Mouse (Mus musculus): ENCODE results near the gene Ptpro. TPM values are rescaled to one million over a fixed set of nuclear protein-coding genes. Genes with fewer than 3 reads are reported as not detected.

Ptpro gene
- polyA plus RNA-seq, 1 experiment from 2014 or later, result 41.7 TPM

- Histone ChIP-seq H3K4me3 (ENCODE audit: low read depth, low read length) (peak overlapping the region; percentile 59), H3K36me3 (ENCODE audit: control insufficient read depth, insufficient read depth, low read length) (no peaks in the 10 kb centered on the region), H3K4me1 (ENCODE audit: control insufficient read depth, insufficient read depth, low read length) (no peaks in the 10 kb centered on the region), H3K9ac (ENCODE audit: low read length) (peak overlapping the region; percentile 93), H3K27ac (ENCODE audit: low read depth, low read length) (peak overlapping the region; percentile 91), H3K27me3 (replicated peaks; ENCODE audit: control insufficient read depth, insufficient read depth, low read length) (no peaks in the 10 kb centered on the region), H3K9me3 (replicated peaks; ENCODE audit: control insufficient read depth, low read length) (no peaks in the 10 kb centered on the region), H3K4me2 (ENCODE audit: low read length) (peak overlapping the region; percentile 78)
- ATAC-seq, result peak; percentile 45
- DNase-seq (ENCODE audit: low spot score), result peak; percentile 64
- under 1% methylated on average over 15 of the region's 15 CpGs for WGBS
Observed at GRCm38 (mm10) chr6:137252887-137253242, 746 bp downstream of the Ptpro start.

- Histone ChIP-seq H3K4me2 (ENCODE audit: low read length) (peak overlapping the region; percentile 78), H3K9me3 (replicated peaks; ENCODE audit: control insufficient read depth, low read length) (no peaks in the 10 kb centered on the region), H3K27ac (ENCODE audit: low read depth, low read length) (no peak overlapping the region), H3K27me3 (replicated peaks; ENCODE audit: control insufficient read depth, insufficient read depth, low read length) (no peaks in the 10 kb centered on the region), H3K4me3 (ENCODE audit: low read depth, low read length) (peak overlapping the region; percentile 59), H3K36me3 (ENCODE audit: control insufficient read depth, insufficient read depth, low read length) (no peaks in the 10 kb centered on the region), H3K4me1 (ENCODE audit: control insufficient read depth, insufficient read depth, low read length) (no peaks in the 10 kb centered on the region), H3K9ac (ENCODE audit: low read length) (peak overlapping the region; percentile 93)
- WGBS, result 11% methylated on average over 7 of the region's 7 CpGs
- ATAC-seq (no peak), DNase-seq (ENCODE audit: low spot score) (no peak)
Observed at GRCm38 (mm10) chr6:137253415-137253814, 1.3 kb downstream of the Ptpro start.

- no peaks in the 10 kb centered on the region for H3K4me1 ChIP-seq (ENCODE audit: control insufficient read depth, insufficient read depth, low read length)
- H3K4me2 ChIP-seq (ENCODE audit: low read length), result no peak overlapping the region
- 100% methylated on average over 1 of the region's 1 CpGs for WGBS
- no peak overlapping the region for H3K27ac ChIP-seq (ENCODE audit: low read depth, low read length)
- DNase-seq (ENCODE audit: low spot score), result no peak
- no peak overlapping the region for H3K4me3 ChIP-seq (ENCODE audit: low read depth, low read length)
- no peaks in the 10 kb centered on the region for H3K27me3 ChIP-seq (replicated peaks; ENCODE audit: control insufficient read depth, insufficient read depth, low read length)
- no peak overlapping the region for H3K9ac ChIP-seq (ENCODE audit: low read length)
- ATAC-seq, result no peak
- H3K9me3 ChIP-seq (replicated peaks; ENCODE audit: control insufficient read depth, low read length), result peaks cover 4% of the 10 kb centered on the region; the same call in 1 of the 2 replicates
- no peaks in the 10 kb centered on the region for H3K36me3 ChIP-seq (ENCODE audit: control insufficient read depth, insufficient read depth, low read length)
Observed at GRCm38 (mm10) chr6:137261033-137261432, 8.9 kb downstream of the Ptpro start.

GRCm38 (mm10) chr6:137262087-137262486, 10.0 kb downstream of the Ptpro start:
- Histone ChIP-seq H3K27me3 (replicated peaks; ENCODE audit: control insufficient read depth, insufficient read depth, low read length) (no peaks in the 10 kb centered on the region), H3K36me3 (ENCODE audit: control insufficient read depth, insufficient read depth, low read length) (no peaks in the 10 kb centered on the region), H3K4me3 (ENCODE audit: low read depth, low read length) (no peak overlapping the region), H3K9ac (ENCODE audit: low read length) (no peak overlapping the region), H3K4me1 (ENCODE audit: control insufficient read depth, insufficient read depth, low read length) (no peaks in the 10 kb centered on the region; the same call in 1 of the 2 replicates), H3K4me2 (ENCODE audit: low read length) (no peak overlapping the region), H3K9me3 (replicated peaks; ENCODE audit: control insufficient read depth, low read length) (peaks cover 4% of the 10 kb centered on the region; the same call in 1 of the 2 replicates), H3K27ac (ENCODE audit: low read depth, low read length) (no peak overlapping the region)
- 21% methylated on average over 3 of the region's 3 CpGs for WGBS
- DNase-seq (ENCODE audit: low spot score) (peak; percentile 64), ATAC-seq (peak; percentile 44; the same call in 1 of the 2 replicates)

- ATAC-seq, result no peak
- WGBS, result 61% methylated on average over 8 of the region's 8 CpGs
- no peak overlapping the region for H3K27ac ChIP-seq (ENCODE audit: low read depth, low read length)
Observed at GRCm38 (mm10) chr6:137268019-137268418, 15.9 kb downstream of the Ptpro start.

GRCm38 (mm10) chr6:137268592-137268991, 16.5 kb downstream of the Ptpro start:
- no peak for DNase-seq (ENCODE audit: low spot score)
- H3K9me3 ChIP-seq (replicated peaks; ENCODE audit: control insufficient read depth, low read length), result no peaks in the 10 kb centered on the region
- no peak overlapping the region for H3K9ac ChIP-seq (ENCODE audit: low read length)
- H3K27me3 ChIP-seq (replicated peaks; ENCODE audit: control insufficient read depth, insufficient read depth, low read length), result no peaks in the 10 kb centered on the region
- no peak overlapping the region for H3K27ac ChIP-seq (ENCODE audit: low read depth, low read length)
- no peaks in the 10 kb centered on the region for H3K36me3 ChIP-seq (ENCODE audit: control insufficient read depth, insufficient read depth, low read length)
- ATAC-seq, result no peak
- peaks cover 13% of the 10 kb centered on the region for H3K4me1 ChIP-seq (ENCODE audit: control insufficient read depth, insufficient read depth, low read length)
- no peak overlapping the region for H3K4me2 ChIP-seq (ENCODE audit: low read length)
- H3K4me3 ChIP-seq (ENCODE audit: low read depth, low read length), result no peak overlapping the region
- WGBS, result 83% methylated on average over 10 of the region's 10 CpGs

More at GRCm38 (mm10) chr6:137268019-137268418, 15.9 kb downstream of the Ptpro start:
- no peak overlapping the region for H3K9ac ChIP-seq (ENCODE audit: low read length)
- no peaks in the 10 kb centered on the region for H3K9me3 ChIP-seq (replicated peaks; ENCODE audit: control insufficient read depth, low read length)
- H3K36me3 ChIP-seq (ENCODE audit: control insufficient read depth, insufficient read depth, low read length), result no peaks in the 10 kb centered on the region
- peak; percentile 49 for DNase-seq (ENCODE audit: low spot score)
- no peak overlapping the region for H3K4me2 ChIP-seq (ENCODE audit: low read length)
- peaks cover 13% of the 10 kb centered on the region for H3K4me1 ChIP-seq (ENCODE audit: control insufficient read depth, insufficient read depth, low read length)
- H3K4me3 ChIP-seq (ENCODE audit: low read depth, low read length), result no peak overlapping the region
- no peaks in the 10 kb centered on the region for H3K27me3 ChIP-seq (replicated peaks; ENCODE audit: control insufficient read depth, insufficient read depth, low read length)

- Histone ChIP-seq H3K27me3 (replicated peaks; ENCODE audit: control insufficient read depth, insufficient read depth, low read length) (no peaks in the 10 kb centered on the region), H3K4me1 (ENCODE audit: control insufficient read depth, insufficient read depth, low read length) (peaks cover 13% of the 10 kb centered on the region; the same call in 1 of the 2 replicates), H3K4me3 (ENCODE audit: low read depth, low read length) (no peak overlapping the region), H3K9me3 (replicated peaks; ENCODE audit: control insufficient read depth, low read length) (no peaks in the 10 kb centered on the region), H3K27ac (ENCODE audit: low read depth, low read length) (no peak overlapping the region), H3K9ac (ENCODE audit: low read length) (no peak overlapping the region), H3K4me2 (ENCODE audit: low read length) (no peak overlapping the region), H3K36me3 (ENCODE audit: control insufficient read depth, insufficient read depth, low read length) (no peaks in the 10 kb centered on the region)
- ATAC-seq (peak; percentile 58), DNase-seq (ENCODE audit: low spot score) (peak; percentile 85)
- WGBS, result 43% methylated on average over 8 of the region's 8 CpGs
Observed at GRCm38 (mm10) chr6:137272513-137272912, 20.4 kb downstream of the Ptpro start.

GRCm38 (mm10) chr6:137277587-137277994, 25.5 kb downstream of the Ptpro start:
- H3K4me1 ChIP-seq (ENCODE audit: control insufficient read depth, insufficient read depth, low read length), result peaks cover 14% of the 10 kb centered on the region
- H3K9me3 ChIP-seq (replicated peaks; ENCODE audit: control insufficient read depth, low read length), result no peaks in the 10 kb centered on the region
- no peak overlapping the region for H3K4me3 ChIP-seq (ENCODE audit: low read depth, low read length)
- no peaks in the 10 kb centered on the region for H3K27me3 ChIP-seq (replicated peaks; ENCODE audit: control insufficient read depth, insufficient read depth, low read length)
- ATAC-seq (peak; percentile 56; the same call in 1 of the 2 replicates), DNase-seq (ENCODE audit: low spot score) (peak; percentile 71)
- no peaks in the 10 kb centered on the region for H3K36me3 ChIP-seq (ENCODE audit: control insufficient read depth, insufficient read depth, low read length)
- H3K27ac ChIP-seq (ENCODE audit: low read depth, low read length), result no peak overlapping the region
- no peak overlapping the region for H3K9ac ChIP-seq (ENCODE audit: low read length)
- 21% methylated on average over 12 of the region's 12 CpGs for WGBS
- H3K4me2 ChIP-seq (ENCODE audit: low read length), result no peak overlapping the region

GRCm38 (mm10) chr6:137279576-137279975, 27.5 kb downstream of the Ptpro start:
- WGBS, result 38% methylated on average over 7 of the region's 7 CpGs
- ATAC-seq (peak; percentile 36; the same call in 1 of the 2 replicates), DNase-seq (ENCODE audit: low spot score) (peak; percentile 71)
- H3K4me1 ChIP-seq (ENCODE audit: control insufficient read depth, insufficient read depth, low read length), result peaks cover 10% of the 10 kb centered on the region
- H3K27me3 ChIP-seq (replicated peaks; ENCODE audit: control insufficient read depth, insufficient read depth, low read length), result no peaks in the 10 kb centered on the region
- H3K27ac ChIP-seq (ENCODE audit: low read depth, low read length), result no peak overlapping the region
- H3K36me3 ChIP-seq (ENCODE audit: control insufficient read depth, insufficient read depth, low read length), result no peaks in the 10 kb centered on the region
- no peak overlapping the region for H3K9ac ChIP-seq (ENCODE audit: low read length)
- H3K4me2 ChIP-seq (ENCODE audit: low read length), result no peak overlapping the region
- H3K9me3 ChIP-seq (replicated peaks; ENCODE audit: control insufficient read depth, low read length), result no peaks in the 10 kb centered on the region
- H3K4me3 ChIP-seq (ENCODE audit: low read depth, low read length), result no peak overlapping the region
